Mouse (Mus musculus) layer of hippocampus, postnatal 14 days (tissue): ENCODE measurements around the gene Clybl. TPM values are rescaled to one million over a fixed set of nuclear protein-coding genes. Genes with fewer than 3 reads are reported as not detected.

ENCODE experiments used
- DNase-seq, 2 experiments: peaks; one replicate each; pipeline ENCODE4 v3.0.0; 2021 to 2022; ENCODE audit warnings: low spot score in 2 of 2, mixed read lengths in 1 of 2
- total RNA-seq, 2 experiments: library from RNA; stranded (reverse); gene quantifications; 2 replicates each; pipeline ENCODE4 v1.2.3; 2021

The Clybl gene
- total RNA-seq, 2 experiments from 2014 or later: 25.5 to 26.8 TPM

DNA sequence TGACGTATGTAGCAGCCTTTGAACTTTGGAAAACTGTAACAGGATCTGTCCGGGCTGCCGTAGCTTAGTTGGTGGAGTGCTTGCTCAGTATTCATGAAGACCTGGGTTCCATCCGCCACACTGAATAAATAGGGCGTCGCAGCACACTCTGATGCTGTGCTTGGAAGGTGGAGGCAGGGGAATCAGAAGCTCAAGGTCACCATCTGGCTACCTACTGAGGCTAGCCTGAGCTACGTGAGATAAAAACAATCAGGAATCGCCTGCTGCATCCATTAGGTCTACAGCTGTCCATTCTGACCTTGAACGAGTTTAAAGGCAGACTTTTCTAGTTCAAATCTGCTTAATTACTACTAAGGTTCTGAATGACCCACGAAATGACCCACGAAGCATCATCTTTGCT lies 118.8 kb downstream of the Clybl start:
- DNase-seq: no peak

DNA sequence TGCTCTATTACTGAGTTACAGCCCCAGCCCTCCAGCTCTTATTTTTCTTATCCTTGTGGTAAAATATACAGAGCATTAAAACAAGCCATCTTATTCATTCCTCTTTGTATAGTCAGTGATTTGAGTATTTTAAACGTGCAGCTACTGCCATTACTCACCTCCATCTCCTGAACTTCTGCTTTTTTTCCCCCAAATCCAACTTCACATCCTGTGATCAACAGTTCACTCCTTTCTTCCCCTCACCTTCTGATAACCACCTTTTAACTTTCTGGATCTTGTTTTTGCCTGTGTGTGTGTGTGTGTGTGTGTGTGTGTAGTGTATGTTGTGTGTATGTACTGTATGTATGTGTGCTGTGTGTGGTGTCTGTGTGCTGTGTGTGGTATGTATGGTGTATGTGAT lies 122.3 kb downstream of the Clybl start:
- DNase-seq: no peak

DNA sequence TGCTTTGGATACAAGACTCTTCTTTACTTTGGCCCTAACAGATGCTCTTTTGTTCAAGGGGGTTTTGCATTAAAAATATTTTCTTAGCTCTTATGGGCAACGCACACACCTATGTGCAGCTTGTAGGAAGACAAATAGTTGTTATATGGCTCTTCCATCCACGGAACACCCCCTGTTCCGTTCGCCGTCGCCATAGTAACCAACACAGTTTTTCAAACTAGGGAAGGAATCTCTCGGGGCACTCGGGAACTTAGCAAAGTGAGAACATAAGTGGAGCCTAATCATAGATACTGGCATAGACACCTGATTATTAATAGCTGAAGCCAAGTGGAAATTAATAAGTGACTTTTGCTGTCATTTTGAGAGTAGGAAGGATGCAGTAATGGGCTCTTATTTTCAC lies 123.6 kb downstream of the Clybl start:
- no peak for DNase-seq

DNA sequence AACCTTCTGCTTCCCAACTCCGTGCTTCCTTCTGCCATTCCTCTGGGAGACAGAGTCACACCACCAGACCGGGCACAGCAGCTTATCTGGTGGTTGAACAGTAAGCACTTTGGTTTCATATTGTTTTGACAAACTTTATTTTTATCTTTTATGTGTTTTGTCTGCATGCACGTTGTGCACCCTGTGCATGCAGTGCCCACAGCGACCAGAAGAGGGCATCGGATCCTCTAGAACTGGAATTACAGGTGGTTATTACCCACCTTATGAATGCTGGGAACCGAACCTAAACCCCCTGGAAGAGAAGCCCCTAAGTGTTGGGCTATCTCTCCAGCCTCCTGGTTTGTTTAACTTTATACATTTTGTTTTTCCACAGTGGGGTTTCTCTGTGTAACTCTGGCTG lies 130.9 kb downstream of the Clybl start:
- no peak for DNase-seq

DNA sequence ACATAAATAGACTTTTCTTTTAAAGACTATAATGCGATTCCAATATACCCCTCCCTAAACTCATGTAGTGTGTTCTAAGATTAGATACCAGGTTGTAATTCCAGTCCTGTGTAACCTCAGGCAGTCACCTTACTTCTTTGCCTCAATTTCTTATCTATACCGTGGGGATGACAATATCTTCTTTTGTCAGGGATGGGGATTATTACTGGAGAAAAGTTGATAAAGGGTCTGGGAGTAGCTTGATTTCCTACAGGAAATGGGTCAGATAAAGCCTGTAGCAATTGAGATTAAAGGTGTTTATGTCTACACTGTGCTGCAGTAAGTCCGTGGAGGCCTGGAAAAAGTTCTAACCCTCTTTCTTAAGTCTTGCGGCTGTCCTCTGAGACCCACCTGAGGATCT lies 131.8 kb downstream of the Clybl start:
- no peak for DNase-seq

DNA sequence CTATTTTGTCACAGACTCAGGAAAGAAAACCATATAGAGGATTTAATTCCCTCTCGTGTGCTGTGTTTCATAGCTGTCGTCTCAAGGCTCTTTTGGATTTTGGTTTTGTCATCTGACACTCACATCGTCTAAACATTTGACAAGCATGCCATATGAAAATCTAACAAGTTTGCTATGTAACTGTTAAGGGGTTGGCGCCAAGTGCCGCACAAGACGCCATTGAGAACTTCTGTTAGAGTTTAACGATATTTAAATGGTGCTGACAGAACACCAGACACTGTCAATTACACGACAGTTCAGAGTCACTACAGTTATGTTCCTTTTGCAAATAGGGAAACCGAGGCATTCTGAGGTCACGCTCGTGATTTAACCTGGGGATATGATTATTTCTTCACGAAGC lies 134.2 kb downstream of the Clybl start:
- no peak for DNase-seq

DNA sequence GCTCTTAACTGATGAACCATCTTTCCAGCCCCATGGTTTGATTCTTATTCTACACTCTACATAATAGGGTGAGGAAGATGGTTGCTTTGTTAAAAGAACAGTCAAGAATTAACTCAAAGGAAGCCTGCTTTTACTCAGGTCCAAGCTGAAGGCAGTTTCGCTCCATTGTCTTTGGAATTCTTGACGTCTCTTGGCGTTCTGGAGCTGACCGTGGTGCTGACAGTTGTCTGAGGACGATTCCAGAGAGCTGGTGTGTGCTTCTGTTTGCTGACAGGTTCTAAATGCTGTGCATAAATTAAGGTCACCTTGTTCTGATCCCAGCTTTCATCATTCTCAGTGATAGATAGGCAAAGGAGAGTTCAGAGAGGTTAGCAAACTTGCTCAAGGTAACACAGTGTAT lies 140.6 kb downstream of the Clybl start:
- DNase-seq: no peak

DNA sequence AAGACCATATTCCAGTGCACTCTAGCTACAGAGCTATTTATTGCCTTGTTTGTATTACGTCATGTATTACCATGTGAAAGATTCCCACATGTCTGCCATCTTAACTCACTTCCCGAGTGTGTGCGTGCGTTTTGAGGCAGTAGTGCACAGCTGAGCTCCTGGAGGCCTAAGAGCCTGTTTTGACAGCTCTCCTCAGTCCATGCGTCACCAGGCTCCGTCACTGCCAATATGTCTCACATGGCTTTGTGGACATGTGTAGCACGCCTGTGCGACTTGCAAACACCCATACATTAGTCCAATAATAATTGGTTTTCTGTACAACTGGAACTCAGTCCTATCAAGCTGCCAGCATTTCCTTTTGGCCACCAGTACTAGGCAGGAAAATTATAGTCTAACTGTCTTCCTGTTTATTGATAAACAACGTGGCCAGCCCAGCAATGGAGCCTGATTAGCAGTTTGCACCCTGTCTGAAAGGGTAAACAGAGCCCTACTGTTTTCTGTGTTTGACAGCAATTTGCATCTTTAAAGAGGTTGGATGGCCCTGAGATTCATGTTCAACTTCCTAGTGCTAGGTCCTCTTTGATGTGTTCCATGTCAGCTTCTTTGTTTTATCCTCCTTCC lies 142.4 kb downstream of the Clybl start:
- no peak for DNase-seq

DNA sequence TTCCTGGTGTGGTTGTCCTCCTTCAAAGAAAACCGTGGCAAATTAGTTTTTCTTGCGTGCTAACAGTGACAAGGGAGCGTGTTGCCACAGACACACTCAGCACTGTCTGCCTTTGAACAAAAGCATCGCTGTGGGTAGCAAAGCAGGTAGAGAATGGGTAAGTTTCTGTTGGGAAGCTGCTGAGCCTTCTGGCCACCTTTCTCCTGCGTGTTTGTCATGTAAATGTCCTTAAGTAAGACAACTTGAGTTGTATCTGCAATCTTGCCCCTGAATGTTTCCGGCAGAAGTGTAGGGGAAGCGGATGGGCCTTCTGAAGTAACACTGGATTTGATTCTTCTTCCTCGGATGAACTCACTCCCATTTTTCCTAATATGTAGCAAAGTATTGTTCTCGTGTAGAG lies 148.6 kb downstream of the Clybl start:
- no peak for DNase-seq

DNA sequence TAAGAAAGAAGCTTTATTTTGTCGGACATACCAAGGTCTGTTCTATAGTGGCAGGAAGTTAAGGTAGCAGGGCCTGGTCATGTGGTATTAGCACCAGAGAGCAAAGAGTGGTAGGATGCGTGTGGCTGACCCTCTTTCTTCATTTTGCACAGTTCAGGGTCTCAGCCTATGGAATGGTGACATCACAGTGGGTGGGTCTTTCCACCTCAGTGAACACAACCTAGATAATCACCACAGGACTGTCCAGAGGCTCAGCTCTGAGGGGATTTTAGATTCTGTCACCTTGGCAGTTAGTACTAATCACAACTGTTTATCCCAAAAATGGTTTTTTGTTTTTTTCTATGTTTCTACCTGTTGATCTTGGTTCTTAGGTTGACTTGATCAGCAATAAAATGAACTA lies 149.2 kb downstream of the Clybl start:
- no peak for DNase-seq

DNA sequence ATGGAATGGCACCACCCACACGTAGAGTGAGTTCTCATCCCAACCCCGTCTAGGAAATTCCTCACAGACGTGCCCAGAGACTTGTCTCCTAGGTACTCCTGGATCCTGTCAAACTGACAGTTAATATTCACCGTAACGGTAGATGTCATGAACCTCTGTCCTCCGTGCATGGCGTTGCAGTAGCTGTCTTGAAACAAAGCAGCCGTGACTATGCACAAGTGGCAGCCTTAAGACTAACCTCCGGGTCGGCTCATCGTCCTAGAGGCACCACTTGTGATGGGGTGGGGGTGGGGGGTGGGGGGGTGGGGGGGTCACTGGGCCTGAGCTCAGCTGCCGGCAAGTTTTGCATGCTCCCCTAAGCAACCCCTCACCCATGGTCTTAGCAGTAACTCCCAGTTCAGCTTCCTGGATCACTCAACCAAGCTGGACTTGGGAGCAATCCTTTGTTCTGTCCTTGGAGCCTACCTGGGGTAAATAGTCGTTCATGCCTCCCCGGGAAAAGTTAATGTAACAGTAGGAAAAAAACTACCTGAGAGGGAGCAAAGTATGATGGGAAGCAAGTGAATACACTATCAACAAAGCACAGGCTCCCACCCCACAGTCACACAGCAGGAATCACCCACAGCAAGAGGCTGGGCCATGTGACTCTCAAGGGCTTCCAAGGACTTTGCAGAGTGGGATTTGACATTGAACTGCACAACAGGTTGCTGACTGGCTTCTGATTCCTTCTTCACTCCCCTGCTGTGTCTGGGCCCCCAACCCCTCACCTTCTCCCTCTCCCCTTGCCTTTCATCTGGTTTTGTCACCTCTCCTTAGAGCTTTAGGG lies 150.3 kb downstream of the Clybl start:
- no peak for DNase-seq

DNA sequence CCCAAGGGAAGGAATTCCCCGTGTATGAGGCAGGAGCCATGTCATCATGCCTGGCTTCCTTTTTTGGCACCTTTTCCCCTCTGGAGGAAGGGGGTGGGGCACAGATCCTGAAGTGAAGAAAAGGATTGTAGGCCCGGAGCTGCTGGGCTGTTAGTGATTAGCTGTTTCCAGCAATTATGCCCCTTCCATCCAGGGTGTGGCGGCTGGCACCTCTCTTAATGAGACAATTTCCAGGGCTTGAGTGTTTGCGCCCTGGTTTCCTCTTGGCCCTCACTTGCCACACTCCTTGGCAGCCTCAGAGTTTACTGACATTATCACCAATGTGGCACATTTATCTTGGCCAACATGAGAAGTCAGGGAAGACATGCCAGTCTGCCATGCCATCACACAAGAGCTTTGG lies 155.5 kb downstream of the Clybl start:
- DNase-seq: no peak

DNA sequence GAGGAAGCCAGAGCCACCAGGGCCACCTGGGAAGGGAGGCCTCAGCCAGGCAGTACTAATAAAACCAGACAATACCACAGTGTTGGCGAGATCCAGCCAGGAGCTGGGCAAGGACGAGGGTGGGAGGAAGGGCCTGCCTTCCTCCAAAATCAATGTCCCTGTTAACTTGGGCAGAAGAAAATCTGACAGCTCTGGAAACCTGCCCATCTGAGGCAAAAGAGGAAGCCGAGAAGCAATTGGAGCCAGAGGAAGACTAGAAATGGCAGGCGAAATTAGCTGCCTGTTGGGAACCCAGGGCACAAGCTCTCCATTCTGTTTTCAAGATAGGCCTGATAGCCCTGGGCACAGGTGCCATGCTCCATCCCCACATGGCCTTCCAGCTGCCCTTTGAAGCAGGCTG lies 157.3 kb downstream of the Clybl start:
- peak in 1 of 2 experiments; percentile 40 for DNase-seq

DNA sequence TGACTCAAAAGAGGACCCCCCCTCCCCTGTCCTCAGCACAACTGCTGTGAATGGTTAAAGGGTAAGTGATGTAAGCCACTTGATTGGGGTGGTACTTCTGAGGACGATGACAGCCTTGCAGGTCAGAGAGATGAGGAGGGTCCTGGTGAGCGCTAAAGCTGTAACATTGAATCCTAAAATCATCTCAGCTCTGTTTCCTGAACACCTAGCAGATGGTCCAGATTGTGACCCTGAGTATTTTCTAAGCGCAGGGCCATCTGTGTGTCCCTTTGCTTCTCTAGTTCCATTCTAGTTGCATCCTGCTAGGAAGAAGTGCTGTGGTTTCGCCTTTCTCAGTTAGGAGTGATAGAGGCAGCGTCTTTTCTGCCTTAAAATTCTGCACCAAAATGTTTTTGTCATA lies 158.6 kb downstream of the Clybl start:
- DNase-seq: no peak

DNA sequence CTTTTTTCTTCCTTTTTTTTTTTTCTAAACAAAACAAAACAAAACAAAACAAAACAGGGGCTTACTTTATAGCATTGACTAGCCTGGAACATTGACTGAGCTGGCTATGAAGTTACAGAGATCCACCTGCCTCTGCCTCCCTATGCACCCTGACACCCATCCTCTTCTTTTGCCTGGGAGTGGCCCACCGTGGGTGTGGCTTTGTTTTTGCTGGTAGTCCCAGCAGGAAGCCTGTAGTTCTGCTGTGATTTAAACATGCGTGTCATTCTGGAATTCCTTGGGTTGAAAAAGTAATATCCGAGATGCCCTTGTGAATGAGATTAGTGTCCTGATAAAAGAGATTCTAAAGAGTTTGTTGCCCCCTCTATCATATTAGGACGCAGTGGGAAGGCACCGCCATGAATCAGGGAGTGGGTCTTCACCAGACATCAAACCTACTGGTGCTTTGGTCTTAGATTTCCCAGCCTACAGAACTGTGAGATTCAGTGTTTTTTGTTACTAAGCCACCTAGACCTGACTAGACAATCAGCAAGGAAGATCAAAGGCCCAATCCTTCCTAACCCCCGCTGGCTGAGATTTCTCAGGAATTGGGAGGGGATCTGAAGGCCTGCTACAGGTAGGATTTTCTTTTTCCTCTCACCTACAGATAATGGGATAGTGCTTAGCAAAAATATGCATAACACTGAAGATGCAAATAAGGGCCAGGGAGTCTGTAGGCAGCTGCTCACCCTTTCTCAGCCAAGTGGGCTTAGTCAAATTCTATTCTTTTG lies 160.3 kb downstream of the Clybl start:
- DNase-seq: no peak

DNA sequence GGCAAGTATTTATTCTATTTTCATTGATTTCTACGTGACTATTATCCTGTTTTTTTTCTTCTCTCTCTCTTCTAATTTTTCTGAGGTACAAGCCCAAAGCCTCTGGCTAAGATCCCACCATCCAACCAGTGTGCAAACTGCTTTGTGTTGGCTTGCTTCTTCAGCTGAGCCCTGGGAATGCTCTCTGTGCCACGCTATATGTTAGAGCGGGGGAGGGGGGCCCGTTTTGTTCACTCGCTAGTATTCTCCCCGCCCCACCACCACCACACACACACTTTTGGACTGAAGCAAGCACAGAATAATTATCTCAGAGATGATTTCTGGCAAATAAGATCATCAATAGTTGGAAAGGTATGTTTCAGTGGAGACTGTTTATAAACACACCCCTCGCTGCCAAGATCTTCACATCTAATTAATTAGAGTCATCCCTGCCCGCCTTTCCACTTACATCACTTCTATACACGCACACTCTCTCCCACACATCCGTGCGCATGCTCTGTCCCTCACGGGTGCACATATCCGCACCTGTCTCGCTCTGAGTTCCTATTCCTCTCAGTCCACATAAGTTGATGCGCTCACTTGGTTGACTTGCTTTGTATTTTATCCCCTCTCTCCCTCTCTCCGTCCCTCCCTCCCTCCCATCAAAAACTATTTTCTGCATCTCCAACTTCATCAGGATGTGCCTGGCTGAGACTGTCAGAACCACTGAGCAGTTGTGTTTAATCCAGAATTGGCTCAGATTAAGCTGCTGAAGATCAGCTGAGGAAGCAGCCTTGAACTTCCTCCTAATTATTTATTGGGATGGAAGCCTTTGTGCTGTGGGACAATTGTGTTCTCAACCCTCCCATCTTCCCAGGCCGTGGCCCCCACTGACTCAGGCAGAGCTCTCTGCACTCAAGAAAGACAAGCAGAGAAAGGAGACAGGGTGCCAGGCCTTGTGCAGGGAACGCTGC lies 163.0 kb downstream of the Clybl start:
- no peak for DNase-seq

DNA sequence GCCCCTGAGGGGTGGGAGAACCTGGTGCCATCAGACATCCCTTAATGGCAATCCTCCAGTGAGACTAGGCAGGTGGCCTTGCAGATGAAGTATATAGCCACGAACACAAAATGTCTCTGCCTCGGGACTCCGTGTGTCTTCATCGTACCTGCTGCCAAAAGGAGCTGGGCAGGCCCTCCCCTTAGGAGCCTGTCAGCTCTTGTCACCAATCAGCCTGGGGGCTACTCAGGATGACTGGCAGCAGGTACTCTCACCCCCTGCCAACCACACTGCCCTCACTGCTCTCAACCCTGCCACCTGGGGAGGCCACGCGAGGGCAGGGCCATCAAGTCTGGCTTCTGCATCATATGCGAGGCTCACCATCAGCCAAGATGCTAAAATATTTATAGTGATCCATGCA lies 166.6 kb downstream of the Clybl start:
- DNase-seq: no peak

DNA sequence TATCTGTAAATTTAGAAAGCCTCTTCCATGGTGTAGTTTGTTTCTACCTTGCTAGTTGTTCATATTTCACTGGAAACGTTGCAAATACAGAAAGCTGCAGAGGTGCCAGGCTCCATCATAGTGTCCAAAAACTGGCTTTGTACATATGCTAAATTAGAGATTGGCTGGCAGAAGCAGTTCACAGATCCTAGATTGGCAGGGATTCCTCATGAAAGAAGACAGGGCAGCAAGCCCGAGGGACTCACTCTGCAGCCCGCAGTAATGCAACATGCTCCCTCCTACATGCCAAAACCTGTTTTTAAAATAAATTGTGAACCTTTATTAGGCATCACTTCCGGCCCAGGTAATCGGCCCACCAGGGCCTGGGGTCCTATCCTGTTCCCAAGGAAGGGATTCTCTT lies 167.8 kb downstream of the Clybl start:
- DNase-seq: peak in 1 of 2 experiments; percentile 70

DNA sequence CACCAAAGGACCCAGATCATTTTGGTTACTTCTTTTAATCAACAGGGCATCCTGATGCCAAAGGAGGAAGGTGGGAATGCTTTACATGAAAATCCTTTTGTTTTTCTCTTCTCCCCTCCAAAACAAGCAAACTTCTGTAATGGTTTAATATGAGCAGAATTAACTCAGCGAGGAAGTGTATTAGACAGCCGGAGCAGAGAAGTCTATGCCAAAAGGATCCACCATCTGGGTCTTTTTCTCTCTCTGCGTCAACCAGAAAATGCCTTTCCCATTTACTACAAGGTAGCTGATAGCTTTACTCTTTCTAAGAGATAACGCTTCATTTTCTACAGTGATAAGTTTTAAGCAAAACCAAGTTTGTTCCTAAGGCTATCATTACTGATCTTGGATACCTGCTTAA lies 168.3 kb downstream of the Clybl start:
- DNase-seq: peak in 1 of 2 experiments; percentile 58

DNA sequence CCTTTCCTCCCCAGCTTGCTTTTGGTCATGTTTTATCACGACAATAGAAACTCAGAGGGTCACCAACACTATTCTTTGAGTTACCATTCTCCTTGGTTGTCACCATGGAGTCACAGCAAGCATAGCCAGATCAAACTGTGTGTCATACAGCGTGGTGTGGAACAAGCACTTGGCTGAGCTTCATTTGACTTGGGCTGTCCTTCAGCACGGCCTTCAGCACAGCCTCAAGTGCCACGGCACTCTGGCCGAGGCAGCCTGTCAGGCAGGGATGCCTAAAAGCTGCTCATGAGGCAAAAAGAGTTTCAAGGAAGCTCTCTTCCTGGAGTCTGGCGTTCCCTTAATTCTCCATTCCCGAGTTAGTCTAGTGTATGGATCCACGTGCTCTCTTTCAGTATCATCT lies 169.3 kb downstream of the Clybl start:
- no peak for DNase-seq

DNA sequence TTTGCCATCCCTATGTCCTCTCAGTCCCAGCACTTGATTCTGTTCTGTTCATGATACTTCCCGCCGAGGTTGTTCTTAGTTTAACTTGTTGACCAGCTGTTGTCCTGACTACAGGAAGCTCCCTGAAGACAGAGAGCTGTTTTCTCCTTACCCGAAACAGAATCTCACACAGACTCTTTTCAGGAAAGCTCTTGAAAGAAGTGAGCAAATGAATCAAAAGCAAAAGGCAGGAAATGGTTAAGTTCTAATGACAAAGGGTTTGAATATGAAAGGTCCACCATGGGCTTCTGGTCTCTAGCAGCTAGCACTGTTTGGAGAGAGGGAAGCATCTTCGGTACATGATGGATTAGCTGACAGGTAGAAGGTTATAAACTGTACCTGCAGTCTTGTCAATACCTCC lies 175.8 kb downstream of the Clybl start:
- no peak for DNase-seq
